Mouse (Mus musculus): ENCODE measurements around the gene Slc34a3. TPM values are rescaled to one million over a fixed set of nuclear protein-coding genes. Genes with fewer than 3 reads are reported as not detected.

Gene Slc34a3
- polyA plus RNA-seq, 1 experiment from 2014 or later, result not detected

DNA sequence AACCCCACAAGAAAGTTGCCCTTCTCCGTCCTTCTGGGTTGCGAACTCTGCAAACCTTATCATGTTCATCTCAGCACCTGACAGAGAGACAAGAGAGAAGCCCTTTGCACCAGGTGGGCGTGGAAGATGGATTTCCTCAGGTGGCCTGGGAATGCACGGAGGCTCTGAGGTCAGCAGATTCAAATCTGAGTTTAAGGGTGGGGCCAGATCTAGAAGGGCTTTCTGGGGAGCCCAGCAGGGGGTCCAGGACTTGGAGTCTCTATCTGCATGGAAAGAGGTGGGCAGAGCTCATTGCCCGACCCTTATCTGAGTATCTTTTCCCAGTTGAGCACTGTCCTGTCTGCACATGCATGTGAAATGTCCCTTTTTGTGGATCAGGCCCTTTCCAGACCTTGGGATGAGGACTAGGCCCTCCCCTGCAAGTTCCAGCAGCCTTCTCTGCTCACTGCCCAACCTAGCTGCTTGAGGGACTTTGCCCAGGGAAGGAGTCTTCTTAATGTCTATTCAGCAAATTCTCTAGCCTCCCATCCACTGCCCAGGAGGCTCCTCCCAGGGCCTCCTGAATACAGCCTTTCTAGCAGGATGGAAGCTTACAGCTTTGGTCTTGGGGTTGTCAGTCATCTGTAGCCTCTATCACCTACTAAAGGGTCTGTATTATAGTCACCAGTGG lies 522 bp upstream of the Slc34a3 start:
- WGBS, result 77% methylated on average over 5 of the region's 5 CpGs
- no peaks in the 10 kb centered on the region for H3K36me3 ChIP-seq
- H3K4me1 ChIP-seq, result no peaks in the 10 kb centered on the region
- H3K9me3 ChIP-seq (replicated peaks), result no peaks in the 10 kb centered on the region
- no peak overlapping the region for H3K4me2 ChIP-seq
- no peak overlapping the region for H3K9ac ChIP-seq (replicated peaks)
- H3K4me3 ChIP-seq (replicated peaks), result no peak overlapping the region
- peaks cover 10% of the 10 kb centered on the region; the same call in 1 of the 2 replicates for H3K27me3 ChIP-seq (replicated peaks)
- no peak overlapping the region for H3K27ac ChIP-seq (replicated peaks)
- ATAC-seq (ENCODE audit: low FRiP score), result no peak

DNA sequence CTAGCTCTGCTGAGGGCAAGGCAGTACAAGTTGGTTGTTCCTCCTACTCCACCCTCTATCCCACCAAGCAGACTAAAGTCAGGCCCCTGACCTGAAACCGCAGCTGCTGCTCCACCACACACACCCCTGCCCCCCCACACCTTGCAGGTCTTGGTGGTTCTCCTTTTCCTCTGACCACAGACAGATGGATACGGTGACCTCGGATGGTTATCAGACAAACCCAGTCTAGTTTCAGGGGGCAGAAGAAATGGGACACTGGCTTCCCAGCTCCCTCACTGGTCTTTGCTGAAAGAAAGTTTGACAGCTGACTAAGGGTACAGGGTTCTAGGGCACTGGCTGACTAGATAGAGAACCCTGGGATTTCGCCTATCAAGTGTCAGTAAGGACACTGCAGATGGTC lies 743 bp downstream of the Slc34a3 start:
- 88% methylated on average over 4 of the region's 4 CpGs for WGBS
- no peak overlapping the region for H3K4me2 ChIP-seq
- no peak overlapping the region for H3K4me3 ChIP-seq (replicated peaks)
- H3K4me1 ChIP-seq, result peaks cover 9% of the 10 kb centered on the region
- H3K27ac ChIP-seq (replicated peaks), result no peak overlapping the region
- no peaks in the 10 kb centered on the region for H3K36me3 ChIP-seq
- peaks cover 10% of the 10 kb centered on the region; the same call in 1 of the 2 replicates for H3K27me3 ChIP-seq (replicated peaks)
- H3K9ac ChIP-seq (replicated peaks), result no peak overlapping the region
- no peaks in the 10 kb centered on the region for H3K9me3 ChIP-seq (replicated peaks)
- no peak for ATAC-seq (ENCODE audit: low FRiP score)

DNA sequence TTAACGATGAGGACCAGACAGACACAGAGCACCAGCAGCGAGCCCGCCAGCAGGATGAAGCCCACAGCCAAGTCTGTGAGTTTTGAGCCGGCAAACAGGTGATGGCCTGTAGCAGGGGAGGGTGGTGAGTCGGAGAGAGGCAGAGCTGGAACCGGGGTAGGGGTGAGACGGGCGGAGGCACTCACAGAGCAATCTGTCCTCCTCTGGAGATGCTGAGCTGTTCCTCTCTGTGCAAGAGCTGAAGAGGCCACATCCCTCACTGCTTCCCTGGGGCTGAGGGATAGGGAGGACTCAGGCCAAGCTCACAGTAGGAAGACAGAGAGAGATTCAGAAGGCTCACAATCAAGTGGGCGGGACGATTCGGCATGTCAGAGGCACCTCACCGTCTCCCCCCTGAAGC lies 3.1 kb downstream of the Slc34a3 start:
- ATAC-seq (ENCODE audit: low FRiP score), result no peak
- WGBS, result 68% methylated on average over 12 of the region's 12 CpGs
- peaks cover 14% of the 10 kb centered on the region for H3K4me1 ChIP-seq
- H3K9me3 ChIP-seq (replicated peaks), result no peaks in the 10 kb centered on the region
- H3K4me2 ChIP-seq, result no peak overlapping the region
- no peak overlapping the region for H3K27ac ChIP-seq (replicated peaks)
- no peak overlapping the region for H3K4me3 ChIP-seq (replicated peaks)
- no peaks in the 10 kb centered on the region for H3K36me3 ChIP-seq
- no peak overlapping the region for H3K9ac ChIP-seq (replicated peaks)
- H3K27me3 ChIP-seq (replicated peaks), result peaks cover 6% of the 10 kb centered on the region; the same call in 1 of the 2 replicates

- ATAC-seq (ENCODE audit: low FRiP score), result no peak
- H3K9me3 ChIP-seq (replicated peaks), result no peaks in the 10 kb centered on the region
- H3K4me1 ChIP-seq, result peaks cover 18% of the 10 kb centered on the region
- no peak overlapping the region for H3K4me3 ChIP-seq (replicated peaks)
- WGBS, result 87% methylated on average over 7 of the region's 7 CpGs
- 0 out of 2 replicates have a peak, but pooled peaks cover 6% of the 10 kb centered on the region for H3K27me3 ChIP-seq (replicated peaks)
- no peak overlapping the region for H3K4me2 ChIP-seq
- no peak overlapping the region for H3K9ac ChIP-seq (replicated peaks)
- no peak overlapping the region for H3K27ac ChIP-seq (replicated peaks)
- no peaks in the 10 kb centered on the region for H3K36me3 ChIP-seq
Observed at GRCm38 (mm10) chr2:25230581-25230980, 3.6 kb downstream of the Slc34a3 start.

GRCm38 (mm10) chr2:25229582-25229981 lies 4.6 kb downstream of the Slc34a3 start:
- no peak overlapping the region for H3K4me2 ChIP-seq
- no peaks in the 10 kb centered on the region for H3K9me3 ChIP-seq (replicated peaks)
- H3K4me1 ChIP-seq, result peaks cover 22% of the 10 kb centered on the region
- H3K9ac ChIP-seq (replicated peaks), result no peak overlapping the region
- H3K27ac ChIP-seq (replicated peaks), result no peak overlapping the region
- WGBS, result 82% methylated on average over 5 of the region's 5 CpGs
- 0 out of 2 replicates have a peak, but pooled peaks cover 3% of the 10 kb centered on the region for H3K27me3 ChIP-seq (replicated peaks)
- H3K4me3 ChIP-seq (replicated peaks), result no peak overlapping the region
- no peaks in the 10 kb centered on the region for H3K36me3 ChIP-seq
- no peak for ATAC-seq (ENCODE audit: low FRiP score)

DNA sequence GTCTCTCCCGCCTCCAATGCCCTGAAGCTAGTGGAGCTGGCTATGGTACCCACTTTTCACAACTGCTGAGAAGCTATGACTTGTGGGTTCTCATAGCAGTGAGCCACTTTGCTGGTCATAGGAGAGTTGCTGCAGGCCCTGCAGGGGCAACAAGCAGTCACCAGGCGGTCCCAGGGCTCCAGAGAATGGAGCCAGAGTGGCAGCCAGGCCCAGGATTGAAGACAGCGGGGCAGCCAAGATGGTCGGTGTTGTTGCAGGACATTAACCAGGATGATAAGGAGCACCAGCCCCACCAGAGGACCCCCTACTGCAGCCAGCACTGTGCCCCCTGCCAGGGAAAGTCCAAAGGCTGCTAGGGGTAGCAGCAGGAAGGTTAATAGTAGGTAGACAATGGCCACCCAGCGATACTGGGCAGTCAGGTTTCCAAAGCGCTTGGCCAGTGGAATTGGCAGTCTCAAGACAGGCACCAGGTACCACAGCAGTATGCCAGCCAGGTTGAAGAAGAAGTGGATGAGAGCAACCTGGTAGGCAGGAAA lies 5.1 kb downstream of the Slc34a3 start:
- H3K9me3 ChIP-seq (replicated peaks), result no peaks in the 10 kb centered on the region
- H3K4me3 ChIP-seq (replicated peaks), result no peak overlapping the region
- peaks cover 22% of the 10 kb centered on the region for H3K4me1 ChIP-seq
- no peak overlapping the region for H3K27ac ChIP-seq (replicated peaks)
- peak overlapping the region; percentile 49 for H3K4me2 ChIP-seq
- H3K27me3 ChIP-seq (replicated peaks), result 0 out of 2 replicates have a peak, but pooled peaks cover 3% of the 10 kb centered on the region
- no peak for ATAC-seq (ENCODE audit: low FRiP score)
- no peak overlapping the region for H3K9ac ChIP-seq (replicated peaks)
- H3K36me3 ChIP-seq, result no peaks in the 10 kb centered on the region
- WGBS, result 75% methylated on average over 6 of the region's 6 CpGs

GRCm38 (mm10) chr2:25228431-25228889 lies 5.7 kb downstream of the Slc34a3 start:
- Histone ChIP-seq H3K4me2 (peak overlapping the region; percentile 49), H3K9me3 (replicated peaks) (no peaks in the 10 kb centered on the region), H3K4me1 (peaks cover 28% of the 10 kb centered on the region), H3K9ac (replicated peaks) (no peak overlapping the region), H3K27me3 (replicated peaks) (0 out of 2 replicates have a peak, but pooled peaks cover 3% of the 10 kb centered on the region), H3K36me3 (no peaks in the 10 kb centered on the region), H3K27ac (replicated peaks) (peak overlapping the region; percentile 77), H3K4me3 (replicated peaks) (peak overlapping the region; percentile 20)
- ATAC-seq (ENCODE audit: low FRiP score), result no peak
- WGBS, result 2% methylated on average over 7 of the region's 7 CpGs

DNA sequence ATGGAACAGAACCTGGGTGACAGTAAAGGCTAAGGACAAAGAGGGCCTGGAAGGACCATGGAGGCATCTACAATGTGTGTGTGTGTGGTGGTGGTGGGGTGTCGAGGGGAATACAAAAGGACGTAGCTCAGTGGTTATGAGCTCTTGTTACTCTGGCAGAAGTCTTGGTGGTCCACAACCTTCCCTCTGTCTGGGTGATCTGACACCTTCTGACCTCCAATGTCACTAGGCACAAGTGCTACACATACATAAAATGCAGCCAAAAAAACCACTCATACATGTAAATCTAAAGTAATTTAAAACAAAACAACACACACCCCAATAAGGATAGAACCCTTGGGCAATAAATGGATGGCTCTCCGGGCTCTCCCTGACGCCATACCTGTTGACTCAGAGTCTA lies 6.8 kb downstream of the Slc34a3 start:
- 91% methylated on average over 4 of the region's 4 CpGs for WGBS
- H3K4me2 ChIP-seq, result no peak overlapping the region

GRCm38 (mm10) chr2:25226864-25227263 lies 7.3 kb downstream of the Slc34a3 start:
- Histone ChIP-seq H3K27me3 (replicated peaks) (0 out of 2 replicates have a peak, but pooled peaks cover 3% of the 10 kb centered on the region), H3K4me3 (replicated peaks) (no peak overlapping the region), H3K4me1 (peaks cover 32% of the 10 kb centered on the region), H3K27ac (replicated peaks) (no peak overlapping the region), H3K9ac (replicated peaks) (no peak overlapping the region), H3K4me2 (no peak overlapping the region), H3K36me3 (peaks cover 1% of the 10 kb centered on the region; the same call in 1 of the 2 replicates), H3K9me3 (replicated peaks) (no peaks in the 10 kb centered on the region)
- ATAC-seq (ENCODE audit: low FRiP score), result no peak
- 88% methylated on average over 5 of the region's 5 CpGs for WGBS

More for the DNA sequence above, 6.8 kb downstream of the Slc34a3 start:
- no peak overlapping the region for H3K4me3 ChIP-seq (replicated peaks)
- no peaks in the 10 kb centered on the region for H3K9me3 ChIP-seq (replicated peaks)
- no peaks in the 10 kb centered on the region for H3K36me3 ChIP-seq
- peaks cover 32% of the 10 kb centered on the region for H3K4me1 ChIP-seq
- 0 out of 2 replicates have a peak, but pooled peaks cover 3% of the 10 kb centered on the region for H3K27me3 ChIP-seq (replicated peaks)
- no peak for ATAC-seq (ENCODE audit: low FRiP score)
- no peak overlapping the region for H3K27ac ChIP-seq (replicated peaks)
- H3K9ac ChIP-seq (replicated peaks), result no peak overlapping the region

DNA sequence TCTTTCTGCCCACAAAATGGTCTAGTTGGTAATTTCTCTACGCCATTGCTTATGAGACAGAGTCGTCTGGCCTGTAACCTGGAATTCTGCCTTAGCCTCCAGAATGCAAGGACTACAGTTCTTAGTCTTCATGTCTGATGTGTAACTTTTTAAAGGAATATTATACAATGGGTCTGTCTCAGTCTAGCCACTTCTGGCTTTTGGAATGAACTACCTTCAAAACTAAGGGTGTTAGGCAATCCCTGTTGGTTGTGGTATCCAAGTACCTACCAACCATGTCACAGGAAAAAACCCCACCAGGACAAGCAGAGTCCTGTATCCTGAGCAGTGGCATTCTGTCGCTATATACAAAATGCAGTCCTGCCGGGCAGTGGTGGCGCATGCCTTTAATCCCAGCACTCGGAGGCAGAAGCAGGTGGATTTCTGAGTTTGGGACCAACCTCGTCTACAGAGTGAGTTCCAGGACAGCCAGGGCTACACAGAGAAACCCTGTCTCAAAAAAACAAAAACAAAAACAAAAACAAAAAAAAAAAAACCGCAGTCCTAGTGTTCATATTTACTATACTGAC lies 8.3 kb downstream of the Slc34a3 start:
- no peak for ATAC-seq (ENCODE audit: low FRiP score)
- H3K27me3 ChIP-seq (replicated peaks), result no peaks in the 10 kb centered on the region
- no peaks in the 10 kb centered on the region for H3K9me3 ChIP-seq (replicated peaks)
- peak overlapping the region; percentile 61; the same call in 1 of the 2 replicates for H3K4me2 ChIP-seq
- H3K9ac ChIP-seq (replicated peaks), result peak overlapping the region; percentile 63; the same call in 1 of the 2 replicates
- WGBS, result 72% methylated on average over 8 of the region's 8 CpGs
- peaks cover 5% of the 10 kb centered on the region; the same call in 1 of the 2 replicates for H3K36me3 ChIP-seq
- peak overlapping the region; percentile 99 for H3K27ac ChIP-seq (replicated peaks)
- peaks cover 32% of the 10 kb centered on the region for H3K4me1 ChIP-seq
- H3K4me3 ChIP-seq (replicated peaks), result peak overlapping the region; percentile 92; the same call in 1 of the 2 replicates

DNA sequence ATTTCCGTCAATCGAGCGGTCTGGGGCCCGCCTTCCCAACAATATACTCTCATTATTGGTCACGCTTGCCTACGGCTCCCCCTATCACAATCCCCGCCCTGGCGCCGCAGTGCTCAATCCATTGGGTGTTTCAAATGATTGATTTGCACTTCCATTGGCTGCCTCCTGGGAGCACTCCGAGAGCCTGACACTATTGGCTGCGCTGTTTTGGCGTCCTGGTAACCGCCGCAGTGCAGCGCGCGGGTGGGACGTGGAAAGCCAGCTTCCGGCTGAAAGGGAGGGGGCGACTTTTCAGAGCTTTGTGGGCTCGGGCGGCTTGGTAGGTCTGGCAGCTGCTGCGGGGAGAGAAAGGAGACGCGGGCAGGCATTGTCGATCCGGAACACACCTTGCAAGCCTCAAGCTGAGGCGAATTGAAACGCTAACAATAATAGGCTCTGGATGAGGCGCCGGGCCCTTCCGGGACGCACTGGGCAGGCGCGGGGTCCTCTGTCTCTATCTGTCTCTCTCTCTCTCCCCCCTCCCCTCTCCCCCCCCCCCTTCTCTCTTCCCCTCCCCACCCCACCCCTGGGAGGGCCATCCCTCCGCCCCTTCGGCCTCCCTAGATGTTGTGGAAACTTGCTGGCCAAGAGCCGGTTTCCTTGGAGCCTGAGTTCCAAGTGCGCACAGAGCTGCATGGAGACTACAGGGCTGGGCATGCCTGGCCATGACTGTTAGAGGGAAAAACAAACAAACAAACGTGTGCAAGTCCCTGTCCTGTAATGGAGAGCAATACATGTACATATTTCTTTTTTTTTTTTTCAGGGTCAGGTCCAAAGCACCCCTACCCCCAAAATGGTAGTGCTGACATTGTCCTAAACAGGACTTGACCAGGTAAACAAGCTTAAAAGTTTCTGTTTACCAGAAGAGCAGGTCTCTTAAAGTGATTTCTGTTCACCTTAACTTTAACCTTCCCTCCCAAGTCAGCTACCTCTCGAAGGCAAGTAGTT lies 9.1 kb downstream of the Slc34a3 start:
- peak overlapping the region; percentile 92 for H3K4me3 ChIP-seq (replicated peaks)
- 2% methylated on average over 41 of the region's 41 CpGs for WGBS
- peaks cover 32% of the 10 kb centered on the region for H3K4me1 ChIP-seq
- peak overlapping the region; percentile 99 for H3K27ac ChIP-seq (replicated peaks)
- peak overlapping the region; percentile 61 for H3K4me2 ChIP-seq
- H3K9ac ChIP-seq (replicated peaks), result peak overlapping the region; percentile 63
- H3K9me3 ChIP-seq (replicated peaks), result no peaks in the 10 kb centered on the region
- H3K36me3 ChIP-seq, result peaks cover 5% of the 10 kb centered on the region; the same call in 1 of the 2 replicates
- peak; percentile 96 for ATAC-seq (ENCODE audit: low FRiP score)
- no peaks in the 10 kb centered on the region for H3K27me3 ChIP-seq (replicated peaks)
